Mouse (Mus musculus) bone marrow macrophage, adult 2 months (primary cell): ENCODE measurements around the gene Gpr152.

Experiments
- CTCF ChIP-seq: IDR thresholded peaks from 2 replicates; pipeline ENCODE4 v1.5.1; 2012; ENCODE audit warnings: low read depth, mild to moderate bottlenecking, low read length, moderate library complexity
- POLR2A ChIP-seq: IDR thresholded peaks from 2 replicates; pipeline ENCODE4 v1.6.1; 2012; ENCODE audit warnings: mild to moderate bottlenecking, low read depth, low read length, borderline replicate concordance

DNA sequence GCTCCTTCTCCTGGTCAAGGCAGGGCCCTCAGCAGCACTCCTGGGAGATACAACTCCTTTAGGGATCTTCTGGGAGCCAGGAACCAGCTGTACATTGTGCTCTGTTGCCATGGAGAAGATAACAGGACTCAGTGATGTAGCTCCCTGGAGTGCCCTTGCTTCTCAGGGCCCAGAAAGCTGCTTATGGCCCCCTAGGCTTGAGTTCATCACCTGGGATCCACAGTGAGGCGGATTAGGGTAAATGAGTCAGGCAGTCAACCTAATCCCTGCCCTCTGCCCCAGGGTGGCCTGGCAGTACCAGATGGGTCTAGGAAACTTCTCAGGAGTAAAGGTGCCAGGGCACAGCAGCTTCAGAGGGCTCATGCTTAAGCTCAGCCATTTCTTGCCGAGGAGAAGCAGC lies at the start of gene Gpr152:
- TF ChIP-seq CTCF (no peak), POLR2A (no peak)
